Mouse (Mus musculus) kidney, adult 2 months (tissue): ENCODE results near the gene Adgre5. TPM values are rescaled to one million over a fixed set of nuclear protein-coding genes. Genes with fewer than 3 reads are reported as not detected.

ENCODE experiments used
- DNase-seq: peaks from one replicate; pipeline ENCODE4 v3.0.0; 2021
- H3K27ac ChIP-seq: fragments of 200-500 bp; 2 replicates; pipeline ENCODE4 v1.5.1; 2012; ENCODE audit warnings: low read depth, low read length, control low read depth, inconsistent platforms; ENCODE audit not compliant: insufficient read depth
- H3K27me3 ChIP-seq: fragments of 200-500 bp; replicated peaks from 2 replicates; pipeline ENCODE4 v1.6.1; 2012; ENCODE audit warnings: mild to moderate bottlenecking, moderate library complexity, low read length, inconsistent platforms; ENCODE audit not compliant: control insufficient read depth, insufficient read depth
- H3K36me3 ChIP-seq: fragments of 200-500 bp; 2 replicates; pipeline ENCODE4 v1.6.1; 2012; ENCODE audit warnings: mild to moderate bottlenecking, moderate library complexity, low read length, inconsistent platforms; ENCODE audit not compliant: control insufficient read depth, insufficient read depth
- H3K4me1 ChIP-seq: fragments of 200-500 bp; 2 replicates; pipeline ENCODE4 v1.6.1; 2011; ENCODE audit warnings: low read length; ENCODE audit not compliant: control insufficient read depth, insufficient read depth
- H3K4me3 ChIP-seq: fragments of 200-500 bp; 2 replicates; pipeline ENCODE4 v1.5.1; 2011; ENCODE audit warnings: mild to moderate bottlenecking, low read depth, low read length, control low read depth; ENCODE audit not compliant: insufficient read depth
- CTCF ChIP-seq: fragments of 200-500 bp; conservative IDR thresholded peaks from 2 replicates; pipeline ENCODE4 v1.5.1; 2011; ENCODE audit warnings: low read depth, mild to moderate bottlenecking, control low read depth, low read length, moderate library complexity, mixed read lengths; ENCODE audit not compliant: insufficient read depth, insufficient read length
- POLR2A ChIP-seq: fragments of 200-500 bp; IDR thresholded peaks from one replicate; pipeline ENCODE4 v1.6.1; 2011; ENCODE audit warnings: low read depth, low read length, control low read depth
- WGBS: fragments of 180-500 bp; shearing (Covaris S2); methylation state at CpG from one replicate; pipeline ENCODE4 v1.1.7; 2018; 5-methylcytosine and 5-hydroxymethylcytosine counted together
- polyA plus RNA-seq: library from polyadenylated mRNA; depleted of rRNA; stranded (reverse); fragments of >200 nt; gene quantifications from 2 replicates; pipeline ENCODE4 v1.2.3, GENCODE M21; 2012

Gene Adgre5
- polyA plus RNA-seq, 1 experiment = 45.1 TPM

DNA sequence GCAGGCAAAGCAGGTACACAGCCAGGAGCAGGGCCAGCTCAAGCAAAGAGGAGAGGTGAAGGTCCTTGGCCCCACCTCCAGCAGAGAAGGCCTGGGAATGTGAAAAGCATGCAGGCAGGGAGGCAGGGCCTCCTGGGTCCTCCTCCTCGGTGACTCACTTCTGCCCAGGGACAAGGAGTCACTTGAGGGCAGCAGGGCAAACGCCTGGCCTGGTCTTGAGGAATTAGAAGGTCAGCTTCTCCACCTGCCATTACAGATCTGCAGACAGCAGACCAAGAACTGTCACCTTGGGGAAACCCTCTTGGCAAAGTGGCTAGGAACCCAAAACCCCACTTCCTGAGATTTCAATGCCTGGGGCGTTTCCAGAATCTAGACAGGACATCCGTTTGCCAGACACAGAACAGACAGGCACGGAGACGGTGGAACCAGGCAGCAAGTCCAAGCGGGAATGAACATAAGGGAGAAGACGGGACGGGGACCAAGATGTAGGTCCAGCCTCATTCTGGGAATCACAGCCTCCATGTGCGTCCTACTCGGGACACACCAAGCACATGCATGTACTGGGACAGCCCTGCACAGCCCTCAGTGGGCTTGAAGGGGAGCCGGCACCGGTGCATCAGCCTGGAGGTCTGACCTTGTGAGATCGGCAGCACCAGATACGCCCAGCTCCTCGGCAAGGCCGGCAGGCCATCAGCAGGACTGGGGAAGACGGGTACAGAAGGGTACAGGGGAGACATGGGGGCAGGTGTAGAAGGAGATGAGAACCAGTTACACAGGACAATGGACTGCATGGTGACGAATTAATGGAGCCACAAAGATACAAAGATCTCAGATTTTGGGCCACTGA lies 43.5 kb downstream of the Adgre5 start:
- Histone ChIP-seq H3K27ac (peak overlapping the region; percentile 66), H3K4me1 (peaks cover 32% of the 10 kb centered on the region), H3K4me3 (peak overlapping the region; percentile 68), H3K27me3 (no peaks in the 10 kb centered on the region), H3K36me3 (no peaks in the 10 kb centered on the region; the same call in 1 of the 2 replicates)
- peak; percentile 82 for DNase-seq
- WGBS = 12% methylated on average over 19 of the region's 19 CpGs
- TF ChIP-seq CTCF = no peak
- no peak for TF ChIP-seq POLR2A

DNA sequence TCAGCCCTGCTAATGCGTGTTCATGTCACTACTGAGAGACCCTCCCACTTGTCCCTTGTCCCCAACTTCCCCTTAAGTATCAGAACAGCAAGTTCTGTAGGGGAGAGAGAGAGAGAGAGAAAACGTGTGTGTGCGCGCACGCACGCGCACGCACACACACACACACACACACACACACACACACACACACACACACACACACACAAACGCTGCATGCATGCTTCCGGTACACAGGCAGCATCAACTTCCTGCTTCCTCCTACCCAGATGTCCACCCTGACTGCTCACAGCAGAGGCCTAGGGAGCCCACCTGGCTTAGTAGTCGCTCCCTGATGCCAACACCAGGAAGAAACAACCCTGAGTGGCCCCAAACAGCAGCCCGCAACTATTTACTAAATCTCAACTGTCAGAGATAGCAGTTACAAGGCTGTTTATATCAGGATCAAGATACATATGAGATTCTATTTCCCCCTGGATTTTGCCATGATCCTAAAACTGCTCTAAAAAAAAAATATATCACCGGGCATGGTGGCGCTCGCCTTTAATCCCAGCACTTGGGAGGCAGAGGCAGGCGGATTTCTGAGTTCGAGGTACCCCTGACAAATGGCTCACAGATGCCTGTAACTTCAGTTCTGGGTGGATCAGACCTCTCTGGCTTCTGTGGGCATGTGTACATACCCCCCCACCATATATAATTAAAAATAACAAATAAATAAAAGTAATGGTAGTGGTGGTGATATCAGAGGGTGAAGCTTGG lies 45.6 kb downstream of the Adgre5 start:
- no peak for TF ChIP-seq CTCF
- no peak for TF ChIP-seq POLR2A
- Histone ChIP-seq H3K27ac (peak overlapping the region; percentile 64; the same call in 1 of the 2 replicates), H3K4me1 (peaks cover 32% of the 10 kb centered on the region), H3K27me3 (no peaks in the 10 kb centered on the region), H3K36me3 (peaks cover 11% of the 10 kb centered on the region), H3K4me3 (no peak overlapping the region)
- peak; percentile 36 for DNase-seq
- 65% methylated on average over 14 of the region's 17 CpGs for WGBS

DNA sequence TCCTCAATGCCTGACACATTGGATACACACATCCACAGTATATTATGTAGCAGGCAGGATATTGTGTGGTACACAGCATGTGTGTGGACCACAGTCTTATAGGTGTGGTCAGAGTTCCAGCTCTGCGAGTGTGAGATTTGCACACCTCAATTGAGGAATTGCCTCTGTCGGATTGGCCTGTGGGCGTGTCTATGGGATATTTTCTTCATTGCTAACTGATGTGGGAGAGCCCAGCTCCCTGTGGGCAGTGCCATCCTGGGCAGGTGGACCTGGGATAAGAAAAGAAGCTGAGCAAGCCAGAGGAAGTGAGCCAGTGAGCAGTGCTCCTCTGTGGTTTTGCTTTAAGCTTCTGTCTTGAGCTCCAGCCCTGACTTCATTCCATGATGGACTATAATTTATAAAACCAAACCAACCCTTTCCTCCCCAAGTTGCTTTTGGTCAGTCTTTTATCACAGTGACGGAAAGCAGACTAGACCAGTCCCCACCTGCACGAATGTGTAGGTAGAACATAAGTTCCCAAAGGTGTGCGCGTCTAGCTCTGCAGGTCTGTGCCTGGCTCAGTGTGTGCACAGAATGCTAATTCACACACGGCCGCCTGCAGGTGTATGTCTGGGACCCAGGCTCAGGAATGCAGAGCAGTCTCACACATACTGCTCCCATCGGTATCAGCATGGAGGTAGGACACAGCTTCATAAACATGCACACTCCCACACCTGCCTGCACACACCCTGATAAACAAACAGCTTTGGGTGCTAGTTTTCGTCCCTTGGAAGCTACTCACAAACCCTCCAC lies 46.6 kb downstream of the Adgre5 start:
- DNase-seq = peak; percentile 50
- Histone ChIP-seq H3K27ac (peak overlapping the region; percentile 64; the same call in 1 of the 2 replicates), H3K4me1 (peaks cover 32% of the 10 kb centered on the region), H3K4me3 (no peak overlapping the region), H3K36me3 (peaks cover 11% of the 10 kb centered on the region), H3K27me3 (no peaks in the 10 kb centered on the region)
- WGBS = 60% methylated on average over 11 of the region's 11 CpGs
- TF ChIP-seq CTCF (no peak), POLR2A (no peak)

DNA sequence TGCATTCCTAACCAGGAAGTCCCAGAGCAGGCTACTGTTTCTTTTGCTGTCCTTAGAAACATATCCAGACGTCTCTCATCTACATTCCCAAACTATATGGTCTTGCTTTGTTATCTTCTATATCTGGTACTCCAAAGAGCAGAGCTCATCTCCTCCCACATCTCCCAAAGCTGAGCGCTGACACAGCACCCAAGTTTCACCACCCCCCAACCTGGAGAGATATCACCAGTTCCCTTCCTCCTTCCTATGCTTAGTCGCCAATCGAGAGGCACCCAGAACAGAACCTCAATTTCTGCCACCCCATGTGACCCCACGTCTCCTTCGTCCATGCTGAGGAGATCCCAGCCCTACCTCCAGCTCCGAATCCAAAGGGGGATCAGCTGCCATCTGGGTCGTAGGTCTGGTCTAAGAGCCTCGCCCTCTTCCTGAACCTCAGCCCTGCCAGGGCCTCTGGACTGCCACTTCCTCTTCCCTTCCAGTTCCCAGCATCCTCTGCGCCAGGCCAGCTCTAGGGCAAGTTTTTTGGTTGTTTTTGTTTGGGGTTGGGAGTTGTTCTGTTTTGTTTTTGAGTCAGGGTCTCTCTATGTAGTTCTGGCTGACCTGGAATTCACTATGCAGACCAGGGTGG lies 47.4 kb downstream of the Adgre5 start:
- Histone ChIP-seq H3K4me1 (peaks cover 32% of the 10 kb centered on the region), H3K4me3 (no peak overlapping the region), H3K27ac (peak overlapping the region; percentile 53), H3K36me3 (peaks cover 11% of the 10 kb centered on the region), H3K27me3 (no peaks in the 10 kb centered on the region)
- WGBS = 65% methylated on average over 10 of the region's 10 CpGs
- TF ChIP-seq POLR2A = no peak
- no peak for TF ChIP-seq CTCF
- peak; percentile 41 for DNase-seq

DNA sequence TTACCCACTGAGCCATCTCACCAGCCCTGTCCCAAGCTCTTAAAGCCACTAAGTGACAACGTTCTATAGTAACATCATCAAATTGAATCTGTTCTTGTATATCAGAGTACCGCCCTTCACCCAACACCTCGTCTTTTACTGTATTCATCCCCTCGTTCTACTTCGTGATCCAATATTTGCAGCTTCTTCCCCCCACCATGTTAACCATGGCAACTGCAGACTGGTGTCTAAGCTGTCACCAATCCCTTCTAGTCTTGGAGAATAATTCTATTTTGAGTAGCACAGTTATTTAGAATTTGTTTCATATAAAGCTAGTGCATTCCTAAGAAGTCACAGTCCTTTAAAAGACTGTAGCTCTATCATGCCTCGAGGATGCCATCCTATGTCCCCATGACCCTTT lies 51.9 kb downstream of the Adgre5 start:
- TF ChIP-seq CTCF = no peak
- no peak for TF ChIP-seq POLR2A
- DNase-seq = no peak
- Histone ChIP-seq H3K36me3 (peaks cover 11% of the 10 kb centered on the region), H3K4me3 (no peak overlapping the region), H3K27ac (no peak overlapping the region), H3K4me1 (peaks cover 8% of the 10 kb centered on the region), H3K27me3 (no peaks in the 10 kb centered on the region)
- WGBS = 91% methylated on average over 6 of the region's 6 CpGs

DNA sequence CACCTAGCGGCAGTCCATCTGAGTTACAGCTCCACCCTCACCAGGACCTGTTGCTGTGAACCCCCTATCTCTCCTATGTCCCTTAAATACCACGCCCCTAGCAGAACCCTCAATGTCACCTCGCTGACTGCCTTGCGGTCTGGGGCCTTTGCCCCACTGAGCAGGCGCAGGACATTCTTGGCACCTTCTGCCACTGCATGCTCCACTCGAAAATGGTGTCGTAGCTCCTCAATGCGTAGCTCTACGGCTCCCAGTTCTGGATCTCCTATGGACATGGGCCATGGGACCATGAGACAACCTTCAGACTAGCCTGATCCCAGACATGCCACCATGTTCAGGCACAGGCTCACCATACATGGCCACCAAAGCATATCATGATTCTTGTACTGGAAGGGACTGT lies 56.6 kb downstream of the Adgre5 start:
- no peak overlapping the region for H3K27ac ChIP-seq
- H3K36me3 ChIP-seq = peaks cover 1% of the 10 kb centered on the region; the same call in 1 of the 2 replicates
- no peaks in the 10 kb centered on the region for H3K4me1 ChIP-seq
- no peaks in the 10 kb centered on the region for H3K27me3 ChIP-seq
- no peak for TF ChIP-seq POLR2A
- no peak for TF ChIP-seq CTCF
- no peak overlapping the region for H3K4me3 ChIP-seq
- WGBS = 95% methylated on average over 9 of the region's 9 CpGs
- no peak for DNase-seq
